Mouse (Mus musculus): ENCODE measurements around the gene Gm20388.

The Gm20388 gene

DNA sequence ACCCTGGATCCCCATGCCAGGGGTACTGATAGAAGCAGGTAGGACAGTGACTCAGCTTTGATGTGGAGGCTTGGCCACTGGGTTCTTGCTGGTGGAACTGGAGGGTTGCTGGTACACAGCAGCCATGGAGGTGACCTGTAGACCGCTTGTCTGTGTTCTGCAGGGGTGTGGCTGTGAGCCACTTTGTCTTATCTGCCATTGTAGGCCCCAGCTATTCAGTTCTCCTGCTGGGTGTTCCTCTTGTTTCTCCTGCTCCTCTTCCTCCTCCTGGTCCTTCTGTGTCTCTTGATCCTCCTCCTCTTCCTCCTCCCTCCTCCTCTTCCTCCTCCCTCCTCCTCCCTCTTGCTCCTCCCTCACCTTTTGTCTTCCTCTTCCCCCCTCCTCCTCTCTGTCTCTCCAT is 614.5 kb downstream of the Gm20388 start:
- DNase-seq (ENCODE audit: low spot score in 2 of 2), result no peak

DNA sequence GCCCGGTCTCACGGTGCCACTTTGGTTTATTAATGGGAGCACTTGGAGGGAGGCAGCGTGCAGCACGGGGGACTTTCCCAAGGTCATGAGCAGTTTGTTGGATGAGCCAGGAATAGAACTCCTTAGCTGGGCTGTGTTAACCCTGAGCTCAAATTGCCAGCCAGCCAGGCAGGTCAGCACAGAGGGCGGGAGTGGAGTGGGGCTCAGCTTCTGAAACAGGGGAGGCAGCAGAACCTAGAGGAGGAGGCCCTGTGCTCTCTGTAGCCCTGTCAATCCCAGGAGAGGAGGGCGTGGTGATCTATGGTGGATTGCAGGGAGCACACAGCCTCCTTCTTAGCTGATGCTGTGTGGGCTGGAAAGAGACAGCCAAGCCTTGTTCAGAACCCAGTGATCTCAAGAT is 615.2 kb downstream of the Gm20388 start:
- no peak for DNase-seq (ENCODE audit: low spot score in 2 of 2)

DNA sequence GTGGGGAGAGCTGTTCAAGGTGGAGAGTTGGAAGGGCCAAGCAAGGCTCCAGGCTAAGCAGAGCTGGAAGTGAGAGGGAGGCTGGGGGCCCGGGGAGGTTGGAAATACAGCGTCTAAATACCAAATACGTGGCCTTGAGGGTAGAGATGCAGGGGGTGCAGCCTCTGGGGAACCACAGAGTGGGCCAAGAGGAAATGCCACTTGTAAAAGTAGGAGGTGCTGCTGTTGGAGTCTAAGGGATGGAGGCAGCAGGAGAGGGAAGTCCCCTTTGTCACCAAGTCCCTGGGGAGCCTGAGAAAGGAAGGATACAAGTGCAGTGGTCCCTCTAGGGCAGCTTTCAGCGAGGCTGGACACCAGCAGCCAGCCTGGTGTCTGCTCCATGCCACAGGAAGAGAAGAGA is 615.9 kb downstream of the Gm20388 start:
- DNase-seq (ENCODE audit: low spot score in 2 of 2), result no peak

DNA sequence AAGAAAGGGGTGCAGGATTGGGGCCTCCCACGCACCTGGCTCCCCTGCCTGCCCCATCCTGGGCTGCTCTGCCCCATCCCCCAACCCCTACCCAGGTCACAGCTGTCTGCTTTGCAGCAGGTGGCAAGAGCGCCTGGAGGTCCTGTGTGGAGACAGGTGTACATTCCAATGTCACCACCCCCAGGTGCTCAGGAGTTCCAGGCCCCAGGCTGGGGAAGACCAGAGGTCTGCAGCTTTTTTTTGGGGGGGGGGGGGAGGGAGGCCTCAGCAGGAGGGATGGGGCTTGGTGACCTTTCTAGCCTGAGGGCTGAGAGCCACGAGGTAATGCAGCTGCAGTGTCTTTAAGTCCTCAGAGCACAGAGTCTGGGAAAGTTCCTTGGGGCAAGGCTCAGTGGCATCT is 617.7 kb downstream of the Gm20388 start:
- DNase-seq (ENCODE audit: low spot score in 2 of 2), result no peak

DNA sequence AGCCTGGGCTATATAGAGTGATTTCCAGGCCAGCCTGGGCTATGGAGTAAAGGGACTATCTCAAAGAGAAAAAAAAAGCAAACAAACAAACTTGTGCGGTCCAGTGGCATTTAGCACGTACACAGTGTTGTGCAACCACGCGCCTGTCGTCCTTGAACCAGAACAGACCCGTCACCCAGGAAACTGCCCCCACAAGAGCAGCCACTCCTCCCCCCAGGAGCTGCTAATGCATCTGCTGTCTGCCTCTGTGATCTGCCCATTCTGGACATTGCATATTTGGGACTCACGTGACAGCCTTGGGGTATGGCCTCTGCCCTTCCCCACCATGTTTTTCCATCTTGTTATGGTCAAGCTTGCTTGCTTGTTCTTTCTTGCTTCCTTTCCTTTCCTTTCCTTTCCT is 618.6 kb downstream of the Gm20388 start:
- no peak for DNase-seq (ENCODE audit: low spot score in 2 of 2)

DNA sequence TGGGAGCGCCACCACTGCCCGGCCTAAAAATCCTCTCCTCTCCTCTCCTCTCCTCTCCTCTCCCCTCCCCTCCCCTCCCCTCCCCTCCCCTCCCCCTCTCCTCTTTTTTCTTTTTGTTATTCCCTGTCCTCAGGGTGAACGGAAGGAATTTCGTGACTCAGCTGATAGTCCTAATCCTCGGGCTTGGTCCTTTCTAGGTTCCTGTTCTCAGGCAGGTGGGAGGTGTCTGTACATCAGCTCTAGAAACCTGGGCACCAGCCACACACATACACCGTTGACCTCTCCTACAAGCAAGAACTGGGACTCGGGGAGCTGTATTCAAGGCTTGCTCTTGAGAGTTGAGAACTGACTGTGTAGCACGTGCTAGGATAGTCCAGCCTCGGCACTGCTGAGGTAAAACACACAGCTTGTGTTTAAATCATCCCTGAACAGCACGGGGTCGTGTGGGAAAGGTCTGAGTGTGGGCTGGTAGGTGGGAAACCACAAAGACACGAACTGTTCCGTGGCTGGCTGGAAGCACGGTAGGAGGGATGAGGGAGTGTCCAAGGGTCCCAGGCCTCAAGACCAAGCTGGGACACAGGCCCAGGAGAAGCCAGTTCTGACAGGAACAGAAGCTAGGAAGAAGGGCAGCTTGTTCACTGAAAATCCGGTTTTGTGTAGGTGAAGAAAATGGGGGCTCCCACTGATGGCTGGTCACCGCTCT is 620.5 kb downstream of the Gm20388 start:
- no peak for DNase-seq (ENCODE audit: low spot score in 2 of 2)

DNA sequence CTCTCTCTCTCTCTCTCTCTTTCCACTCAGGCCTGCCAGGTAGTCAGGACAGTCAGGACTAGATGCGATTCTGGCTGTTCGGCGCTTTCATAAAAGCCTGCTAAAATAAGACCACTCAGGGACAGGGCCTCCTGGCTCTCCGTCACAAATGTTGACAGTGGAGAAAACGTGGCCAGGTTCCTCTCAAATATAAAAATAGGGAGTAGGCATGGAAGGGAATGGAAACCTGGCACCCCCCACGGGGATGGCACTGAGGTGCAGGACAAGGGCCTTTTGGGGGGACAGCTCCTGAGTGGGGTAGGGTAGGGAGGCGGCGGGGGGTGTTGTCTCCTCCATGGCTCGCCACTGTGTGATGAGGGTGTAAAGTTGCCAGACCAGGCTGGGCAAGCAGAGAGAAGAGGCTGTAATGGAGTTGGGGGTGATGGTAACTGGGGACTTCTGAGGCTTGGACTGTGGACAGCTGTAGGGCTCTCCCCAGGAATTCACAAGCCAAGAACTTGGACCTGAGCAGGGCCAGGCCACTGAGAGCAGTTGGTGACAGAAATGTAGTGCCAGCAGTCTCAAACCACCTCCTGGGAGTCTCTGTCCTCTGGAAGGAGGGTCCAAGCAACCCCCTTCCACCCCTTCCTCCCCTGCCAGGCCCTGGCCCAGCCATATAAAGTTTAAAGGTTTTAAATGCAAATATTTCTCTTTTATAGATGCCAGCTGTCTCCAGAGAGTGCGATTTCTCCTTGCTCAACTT is 621.3 kb downstream of the Gm20388 start:
- DNase-seq (ENCODE audit: low spot score in 2 of 2), result no peak

DNA sequence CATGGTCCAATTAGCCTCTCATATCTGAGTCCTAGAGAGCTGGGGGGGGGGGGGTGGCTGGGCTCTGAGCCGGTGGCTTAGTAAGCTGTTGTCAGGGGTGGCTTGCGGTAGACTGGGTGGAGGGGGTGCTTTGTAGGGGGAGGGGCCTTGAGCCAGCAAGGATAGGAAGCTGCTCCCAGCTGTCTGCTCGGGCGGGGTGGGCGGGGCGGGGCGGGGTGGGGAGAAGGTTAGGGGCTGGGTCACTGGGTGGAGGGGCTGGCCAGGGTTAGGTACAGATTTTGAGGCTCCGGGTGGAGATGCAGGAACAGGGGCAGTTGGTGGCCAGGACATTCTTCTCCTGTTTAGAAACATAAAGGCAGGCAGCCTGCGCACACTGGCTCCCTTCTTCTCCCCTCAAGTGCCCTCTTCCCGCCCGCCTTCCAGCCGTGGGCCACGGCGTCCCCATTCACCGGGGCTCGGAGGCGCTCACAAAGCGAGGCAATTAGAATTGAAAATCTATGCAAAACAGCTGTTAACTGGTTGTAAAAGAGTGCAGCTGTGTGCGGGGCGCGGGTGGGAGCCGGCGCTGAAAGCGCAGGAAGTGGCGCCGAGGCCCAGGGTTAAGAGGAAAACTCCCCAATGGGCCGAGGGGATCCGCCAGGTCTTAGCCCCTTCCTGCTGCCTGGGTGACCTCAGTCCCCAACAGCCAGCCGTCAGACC is 622.0 kb downstream of the Gm20388 start:
- DNase-seq (ENCODE audit: low spot score in 2 of 2), result no peak

DNA sequence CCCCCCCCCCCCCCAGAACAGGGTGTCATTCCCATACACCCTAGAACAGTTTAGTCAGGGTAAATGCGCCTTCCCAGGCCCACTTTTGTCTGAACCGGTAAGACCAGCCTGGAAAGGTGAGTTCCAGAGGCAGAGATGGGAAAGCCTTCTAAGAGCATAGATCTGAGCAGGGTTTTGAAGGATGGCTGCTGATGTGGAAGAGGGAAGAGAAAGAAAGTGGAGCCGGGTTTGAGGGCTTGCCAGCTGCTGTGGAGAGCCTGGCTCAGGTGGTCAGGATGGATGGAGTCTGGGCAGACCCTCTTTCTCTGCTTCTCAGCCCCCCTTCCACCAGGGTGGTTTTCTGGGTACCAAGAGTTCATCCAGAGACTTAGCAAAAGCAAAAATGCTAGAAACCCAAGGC is 622.7 kb downstream of the Gm20388 start:
- no peak for DNase-seq (ENCODE audit: low spot score in 2 of 2)

DNA sequence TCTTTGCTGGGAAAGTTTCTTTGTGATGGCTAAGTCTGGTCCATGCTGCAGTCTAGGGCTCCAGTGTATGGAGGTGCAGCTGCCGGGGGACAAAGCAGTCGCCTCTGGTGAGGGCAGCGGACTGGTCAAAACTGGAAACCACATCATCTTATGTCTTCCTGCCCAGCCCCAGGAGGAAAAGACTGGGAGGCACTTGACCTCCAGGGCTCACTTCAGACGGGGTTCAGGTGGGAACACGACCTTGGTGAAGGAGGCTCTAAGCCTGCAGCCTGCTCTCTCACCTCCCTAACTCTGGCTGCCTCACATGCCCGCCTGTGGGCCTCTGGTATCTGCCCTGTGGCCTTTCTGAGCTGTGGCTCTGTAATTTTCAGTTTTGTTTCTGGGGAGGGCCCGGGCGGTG is 623.4 kb downstream of the Gm20388 start:
- no peak for DNase-seq (ENCODE audit: low spot score in 2 of 2)

DNA sequence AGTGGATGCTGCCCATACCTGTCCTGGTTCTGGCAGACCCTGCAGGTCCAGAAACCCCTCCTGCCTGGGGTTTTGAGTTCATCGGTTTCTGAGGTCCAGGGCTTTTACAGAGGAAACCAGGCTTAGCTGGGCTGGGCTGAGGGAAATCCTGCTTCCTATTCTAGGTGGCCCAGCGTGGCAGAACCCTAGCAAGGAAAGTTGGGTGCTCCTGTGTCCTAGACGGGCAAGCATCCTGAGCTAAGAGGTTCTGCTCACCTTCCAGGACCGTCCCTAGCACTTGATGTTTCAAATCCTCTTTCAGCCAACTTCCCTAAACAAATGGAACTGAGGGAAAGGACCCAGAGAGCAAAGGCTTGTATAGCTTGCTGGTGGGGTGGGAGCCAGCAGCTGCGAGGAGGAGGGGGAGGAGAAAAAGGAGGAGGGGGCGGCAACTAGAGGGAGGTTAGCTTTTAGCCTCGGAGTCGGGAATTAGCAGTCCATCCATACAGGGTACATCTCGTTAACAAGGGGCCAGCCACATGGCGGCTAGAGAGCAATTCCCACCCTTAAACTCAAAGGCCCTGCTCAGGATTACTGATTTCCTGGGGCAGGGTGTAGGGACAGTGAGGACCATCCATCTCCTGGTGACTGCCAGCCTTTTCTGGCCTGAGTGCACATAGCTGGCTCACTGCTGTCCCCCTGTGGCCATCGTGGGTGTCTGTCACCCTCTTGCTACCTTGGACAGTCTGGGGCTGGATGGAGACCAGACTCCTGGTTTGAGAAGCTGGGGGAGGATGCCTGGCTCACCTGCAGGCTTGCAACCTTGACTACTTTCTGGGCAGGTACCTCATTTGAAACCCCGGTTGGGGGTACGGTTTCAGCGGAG is 624.1 kb downstream of the Gm20388 start:
- peak; percentile 66 to 71 for DNase-seq (ENCODE audit: low spot score in 2 of 2)

DNA sequence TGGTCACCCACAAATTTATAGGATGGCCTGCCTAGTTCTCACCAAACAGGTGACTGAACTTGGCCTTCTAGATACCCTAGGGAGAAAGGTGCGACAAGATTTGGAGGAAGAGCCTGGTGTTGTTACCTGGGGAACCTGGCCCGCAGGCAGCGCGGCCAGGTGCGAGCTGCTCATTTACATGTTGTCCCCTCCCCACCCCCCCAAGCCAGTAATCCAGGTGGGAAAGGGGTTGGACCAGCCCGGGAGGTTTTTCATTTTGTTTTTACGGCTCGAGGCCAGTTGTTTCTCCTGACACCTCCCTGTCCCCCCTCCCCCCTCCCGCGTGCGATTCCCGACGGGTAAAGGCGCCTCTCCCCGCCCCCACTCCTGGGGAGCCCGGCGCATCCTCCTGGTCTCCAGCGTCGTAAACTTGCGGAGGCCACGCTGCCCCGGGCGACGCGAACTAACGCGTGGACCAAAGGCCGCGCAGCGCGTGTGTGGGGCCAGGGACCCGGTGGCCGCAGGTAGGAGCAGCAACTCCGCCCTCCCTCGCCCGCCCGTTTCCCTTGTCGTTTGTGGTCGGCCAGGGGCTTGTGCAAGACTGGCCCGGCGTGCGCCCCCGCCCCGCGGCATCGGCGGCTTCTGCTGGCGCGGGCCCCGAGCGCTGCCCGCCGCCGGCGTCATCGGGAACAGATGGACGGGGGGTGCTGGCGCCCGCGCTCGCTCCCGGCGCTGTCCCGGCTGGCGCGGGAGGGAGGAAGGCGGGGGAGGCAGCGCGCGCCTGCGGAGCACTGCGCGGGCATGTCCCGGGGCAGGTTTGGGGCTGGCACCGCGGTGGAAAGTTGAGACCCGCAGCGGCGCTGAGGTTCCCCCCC is 625.0 kb downstream of the Gm20388 start:
- peak in 1 of 2 experiments; percentile 53 for DNase-seq (ENCODE audit: low spot score in 2 of 2)

DNA sequence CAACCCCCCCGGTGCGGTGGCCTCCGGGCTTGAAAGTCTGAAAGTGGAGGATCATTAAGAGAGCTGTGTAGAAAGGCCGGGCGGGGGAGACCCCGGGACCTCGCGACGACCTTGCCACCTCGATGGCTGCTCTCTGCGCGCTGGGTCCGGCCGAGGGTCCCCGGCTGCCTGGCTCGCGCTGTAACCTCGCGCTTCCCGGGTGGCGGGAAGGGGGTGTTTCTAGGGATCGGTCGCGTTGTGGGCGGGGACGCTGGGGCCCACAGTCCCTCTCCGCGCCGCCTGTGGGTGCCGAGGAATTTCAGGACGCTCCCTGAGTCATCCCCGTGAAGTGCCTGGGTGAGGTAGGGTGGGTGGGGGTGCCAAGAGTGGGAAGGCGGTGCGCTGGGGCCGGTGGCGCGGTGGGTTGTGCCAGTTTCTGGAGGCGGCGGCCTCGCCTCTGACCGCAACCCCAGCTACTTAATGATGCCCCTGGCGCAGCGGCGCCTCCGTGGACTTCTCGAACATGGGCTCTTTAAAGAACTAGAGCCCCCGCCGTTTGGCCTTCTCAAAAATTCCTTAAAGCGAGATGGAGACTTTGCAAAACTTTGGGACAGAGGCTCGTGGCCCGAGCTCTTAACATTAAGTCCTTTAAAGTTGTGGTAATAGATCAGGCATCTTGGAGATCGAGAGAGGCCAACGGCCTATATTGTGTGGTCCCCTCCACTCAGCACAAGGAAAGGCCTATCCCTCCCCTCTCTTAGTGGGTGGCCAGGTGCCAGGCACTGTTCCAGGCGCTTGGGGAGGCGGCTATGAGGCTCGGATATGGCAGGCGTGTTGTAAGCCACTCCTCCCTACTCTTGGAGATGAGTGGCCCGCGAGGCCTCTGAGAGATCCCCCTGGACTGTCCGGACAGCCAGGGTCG is 625.9 kb downstream of the Gm20388 start:
- DNase-seq (ENCODE audit: low spot score in 2 of 2), result no peak

DNA sequence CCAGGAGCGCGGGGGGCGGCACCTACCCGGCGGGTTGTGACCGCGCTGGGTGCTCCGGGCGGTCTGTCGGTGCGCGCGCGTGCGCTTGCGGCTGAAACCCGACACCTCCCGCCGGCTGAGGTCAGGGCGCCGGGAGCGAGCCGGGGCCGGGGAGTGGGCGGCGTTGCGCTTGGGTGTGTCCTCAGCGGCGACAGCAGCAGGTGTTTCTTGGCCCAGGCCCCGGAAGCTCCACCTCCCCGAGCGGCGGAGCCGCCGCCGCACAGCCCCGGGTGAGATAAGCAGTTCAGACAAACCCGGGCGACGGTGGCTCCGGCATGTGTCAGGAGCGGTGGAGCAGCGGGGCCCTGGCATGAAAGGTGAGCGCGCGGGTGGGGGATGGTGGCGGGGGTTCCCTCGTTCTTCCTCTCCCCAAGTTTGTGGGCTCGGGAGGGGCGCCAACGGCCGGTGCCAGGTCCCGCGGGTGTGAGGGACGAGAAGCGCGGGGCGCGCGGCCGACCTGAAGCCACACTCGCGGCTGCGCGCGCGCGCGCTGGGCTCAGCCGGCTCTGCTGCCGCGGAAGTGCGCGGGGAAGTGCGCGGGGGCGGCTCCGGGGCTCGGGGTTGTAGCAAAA is 626.7 kb downstream of the Gm20388 start:
- DNase-seq (ENCODE audit: low spot score in 2 of 2), result no peak

DNA sequence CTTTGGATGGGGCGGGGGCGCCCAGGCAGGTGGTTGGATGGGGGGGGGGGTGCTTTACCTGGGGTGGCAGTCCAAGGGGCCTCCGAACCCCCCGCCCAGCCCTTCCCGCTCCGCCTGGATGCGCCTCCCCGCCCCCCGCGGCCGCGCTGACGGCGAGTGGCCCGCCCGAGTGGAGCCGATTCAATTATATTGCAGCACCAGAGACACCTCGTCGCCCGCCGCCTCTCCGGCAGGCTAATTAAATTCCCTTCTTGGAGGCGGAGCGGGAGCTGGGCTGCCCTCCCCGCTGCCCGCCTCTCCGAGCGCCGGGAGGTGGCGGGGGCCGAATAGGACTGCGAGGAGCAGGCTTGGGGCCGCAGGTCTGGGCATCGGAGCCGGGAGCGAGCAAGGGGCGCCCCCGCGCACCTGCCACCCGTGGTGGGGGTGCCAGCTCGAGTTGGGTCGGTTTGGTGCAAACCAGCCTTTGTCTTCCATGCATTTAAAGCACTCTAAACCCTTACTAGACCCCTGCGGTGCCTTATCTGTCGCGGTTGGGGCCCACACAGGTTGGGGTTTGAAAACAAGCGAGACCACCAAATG is 627.3 kb downstream of the Gm20388 start:
- DNase-seq (ENCODE audit: low spot score in 2 of 2), result no peak

DNA sequence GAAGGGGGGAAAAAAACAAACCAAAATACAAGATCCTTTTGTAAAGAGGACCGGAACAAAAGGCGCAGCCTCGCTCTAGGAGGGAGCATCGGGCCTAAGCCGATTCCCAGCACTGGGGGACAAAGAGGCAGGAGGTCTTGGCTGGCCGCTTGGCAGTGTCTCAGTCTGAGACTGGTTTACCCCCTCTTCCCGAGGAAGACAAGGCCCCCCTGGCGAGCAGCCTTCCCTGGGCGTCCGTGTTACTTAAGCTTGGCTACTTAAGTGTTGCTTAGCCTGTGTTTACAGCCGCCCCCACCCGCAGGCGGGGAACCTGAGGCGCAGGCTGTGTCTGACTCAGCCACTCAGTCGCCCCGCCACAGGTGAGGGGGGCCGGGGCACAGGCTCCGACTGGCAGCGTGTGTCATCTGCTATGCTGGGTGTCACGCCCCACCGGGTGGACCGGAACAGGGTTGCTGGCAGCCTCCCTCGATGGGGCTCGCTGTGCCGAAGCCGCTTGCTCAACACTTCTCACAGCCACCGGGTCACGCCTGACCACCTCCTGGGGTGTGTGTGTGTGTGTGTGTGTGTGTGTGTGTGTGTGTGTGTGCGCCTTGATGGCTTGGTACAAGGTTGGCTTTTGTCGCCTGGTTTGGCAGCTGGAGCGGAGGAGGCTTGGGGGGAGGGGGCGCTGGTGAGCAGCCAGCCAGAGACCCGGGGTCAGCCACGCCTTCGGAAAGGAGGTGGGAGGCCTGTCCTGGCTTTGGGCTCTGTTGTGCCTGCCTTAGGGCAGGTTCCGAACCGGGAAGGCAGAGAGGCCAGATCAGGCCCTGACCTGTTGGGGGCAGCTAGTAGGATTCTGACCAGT is 628.0 kb downstream of the Gm20388 start:
- DNase-seq (ENCODE audit: low spot score in 2 of 2), result peak in 1 of 2 experiments; percentile 57

DNA sequence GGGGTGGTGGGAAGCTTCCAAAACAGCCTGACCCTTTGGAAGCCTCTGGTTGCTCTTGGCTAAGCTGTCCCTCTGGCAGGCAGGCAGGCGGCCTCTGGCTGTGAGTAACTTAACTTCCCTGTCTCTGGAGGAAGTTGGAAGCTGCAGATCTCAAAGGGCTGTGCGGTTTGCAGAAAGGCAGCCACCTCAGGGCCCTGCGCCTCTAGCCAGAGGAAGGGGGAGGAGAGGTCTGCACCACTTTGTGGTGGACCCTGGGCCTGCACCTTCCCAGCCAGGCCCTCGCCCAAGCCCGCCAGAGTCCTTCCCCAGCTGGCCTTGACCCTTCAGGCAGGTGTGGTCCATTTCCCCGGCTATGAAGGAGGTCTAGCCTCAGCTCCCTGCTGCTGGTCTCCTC is 628.7 kb downstream of the Gm20388 start:
- no peak for DNase-seq (ENCODE audit: low spot score in 2 of 2)

Measured in frontal cortex, postnatal 25 days (tissue).